Mouse (Mus musculus) liver, postnatal 0 days (tissue): Measurements from ENCODE around the gene Cisd3. TPM values are rescaled to one million over a fixed set of nuclear protein-coding genes. Genes with fewer than 3 reads are reported as not detected.

Experiments used
- ATAC-seq: fragments of 200-750 bp; cut with Nextera tagmentation; 2 replicates; pipeline ENCODE4 v1.8.0; 2017; ENCODE audit warnings: mild to moderate bottlenecking, moderate library complexity
- DNase-seq: peaks from one replicate; pipeline ENCODE4 v3.0.0-alpha.2; 2016
- H3K27ac ChIP-seq: fragments of 300-500 bp; sonication (generic); 2 replicates; pipeline ENCODE4 v1.5.1; 2014; ENCODE audit warnings: antibody characterized with exemption, moderate library complexity, mild to moderate bottlenecking, low read depth
- H3K27me3 ChIP-seq: fragments of 300-500 bp; sonication (generic); 2 replicates; pipeline ENCODE4 v1.6.1; 2014; ENCODE audit warnings: low read length, control low read depth, mixed read lengths; ENCODE audit not compliant: insufficient read depth
- H3K36me3 ChIP-seq: fragments of 300-500 bp; sonication (generic); replicated peaks from 2 replicates; pipeline ENCODE4 v1.6.1; 2014; ENCODE audit warnings: mild to moderate bottlenecking, control low read depth, low read length, moderate library complexity, mixed read lengths; ENCODE audit not compliant: insufficient read depth
- H3K4me1 ChIP-seq: fragments of 300-500 bp; sonication (generic); 2 replicates; pipeline ENCODE4 v1.6.1; 2014; ENCODE audit warnings: antibody characterized with exemption, mild to moderate bottlenecking, control low read depth; ENCODE audit not compliant: insufficient read depth
- H3K4me2 ChIP-seq: fragments of 300-500 bp; sonication (generic); 2 replicates; pipeline ENCODE4 v1.6.1; 2014; ENCODE audit warnings: low read depth, mild to moderate bottlenecking, low read length, moderate library complexity, mixed read lengths
- H3K4me3 ChIP-seq: fragments of 300-500 bp; sonication (generic); 2 replicates; pipeline ENCODE4 v1.5.1; 2014; ENCODE audit warnings: low read depth, low read length
- H3K9ac ChIP-seq: fragments of 300-500 bp; sonication (generic); replicated peaks from 2 replicates; pipeline ENCODE4 v1.6.1; 2014; ENCODE audit warnings: mild to moderate bottlenecking, moderate library complexity
- H3K9me3 ChIP-seq: fragments of 300-500 bp; sonication (generic); 2 replicates; pipeline ENCODE4 v1.6.1; 2016; ENCODE audit warnings: mild to moderate bottlenecking, control low read depth, low read length, mixed read lengths
- CTCF ChIP-seq: sonication (generic); IDR thresholded peaks from 2 replicates; pipeline ENCODE4 v1.5.1; 2016; ENCODE audit warnings: antibody characterized with exemption, low read depth
- EP300 ChIP-seq: IDR thresholded peaks from 2 replicates; pipeline ENCODE4 v1.6.1; 2016; ENCODE audit warnings: antibody characterized with exemption, low read depth, mild to moderate bottlenecking
- WGBS: fragments of 180-500 bp; shearing (Covaris S2); extraction: QIAGEN DNeasy Blood & Tissue Kit; methylation state at CpG from one replicate; pipeline ENCODE4 v1.1.7; 2014; ENCODE audit not compliant: insufficient replicate concordance; 5-methylcytosine and 5-hydroxymethylcytosine counted together
- polyA plus RNA-seq: library from polyadenylated mRNA; unstranded; fragments of >200 nt; fragmentation: Nextera tagmentation; extraction: Ambion mirVana; gene quantifications from 2 replicates; pipeline ENCODE4 v1.2.1, GENCODE M21; 2015

Cisd3 gene
- polyA plus RNA-seq, 1 experiment from 2014 or later: 54.6 TPM

GRCm38 (mm10) chr11:97658751-97659266 is 26.8 kb upstream of the Cisd3 start:
- peaks cover 27% of the 10 kb centered on the region for H3K27me3 ChIP-seq
- H3K9me3 ChIP-seq: no peaks in the 10 kb centered on the region
- H3K4me3 ChIP-seq: peak overlapping the region; percentile 69; the same call in 1 of the 2 replicates
- no peak for ATAC-seq
- peak overlapping the region; percentile 90 for H3K27ac ChIP-seq
- 43% methylated on average over 11 of the region's 11 CpGs for WGBS
- H3K4me2 ChIP-seq: peak overlapping the region; percentile 84
- H3K4me1 ChIP-seq: peaks cover 29% of the 10 kb centered on the region
- H3K9ac ChIP-seq: no peak overlapping the region
- no peak for TF ChIP-seq EP300
- no peak for TF ChIP-seq CTCF
- DNase-seq: no peak
- no peaks in the 10 kb centered on the region for H3K36me3 ChIP-seq

GRCm38 (mm10) chr11:97659267-97659989 is 26.2 kb upstream of the Cisd3 start:
- Histone ChIP-seq H3K27me3 (peaks cover 32% of the 10 kb centered on the region), H3K4me2 (peak overlapping the region; percentile 84), H3K9me3 (no peaks in the 10 kb centered on the region), H3K9ac (peak overlapping the region; percentile 76), H3K27ac (peak overlapping the region; percentile 90), H3K4me3 (peak overlapping the region; percentile 69), H3K4me1 (peaks cover 29% of the 10 kb centered on the region), H3K36me3 (no peaks in the 10 kb centered on the region)
- DNase-seq (peak; percentile 38), ATAC-seq (peak; percentile 12; the same call in 1 of the 2 replicates)
- WGBS: 3% methylated on average over 13 of the region's 13 CpGs
- no peak for TF ChIP-seq CTCF
- TF ChIP-seq EP300: no peak

- TF ChIP-seq EP300 (no peak), CTCF (no peak)
These were observed 25.5 kb upstream of the Cisd3 start for GRCm38 (mm10) chr11:97659990-97660714.

GRCm38 (mm10) chr11:97660734-97661647 is 24.6 kb upstream of the Cisd3 start:
- H3K9ac ChIP-seq: peak overlapping the region; percentile 76; the same call in 1 of the 2 replicates
- peaks cover 37% of the 10 kb centered on the region for H3K27me3 ChIP-seq

More at GRCm38 (mm10) chr11:97659990-97660714, 25.5 kb upstream of the Cisd3 start:
- ATAC-seq (peak; percentile 83), DNase-seq (peak; percentile 84)
- H3K4me2 ChIP-seq: peak overlapping the region; percentile 84
- H3K36me3 ChIP-seq: no peaks in the 10 kb centered on the region
- H3K4me1 ChIP-seq: peaks cover 29% of the 10 kb centered on the region
- H3K4me3 ChIP-seq: peak overlapping the region; percentile 69
- H3K27ac ChIP-seq: peak overlapping the region; percentile 90
- peak overlapping the region; percentile 76 for H3K9ac ChIP-seq
- WGBS: 0% methylated on average over 70 of the region's 78 CpGs
- H3K27me3 ChIP-seq: peaks cover 37% of the 10 kb centered on the region
- no peaks in the 10 kb centered on the region for H3K9me3 ChIP-seq

GRCm38 (mm10) chr11:97661648-97662133 is 23.9 kb upstream of the Cisd3 start:
- Histone ChIP-seq H3K4me2 (peak overlapping the region; percentile 84), H3K36me3 (no peaks in the 10 kb centered on the region; the same call in 1 of the 2 replicates), H3K9me3 (no peaks in the 10 kb centered on the region), H3K9ac (no peak overlapping the region; the same call in 1 of the 2 replicates), H3K27ac (peak overlapping the region; percentile 39; the same call in 1 of the 2 replicates), H3K4me1 (peaks cover 29% of the 10 kb centered on the region), H3K27me3 (peaks cover 37% of the 10 kb centered on the region), H3K4me3 (peak overlapping the region; percentile 69)
- no peak for ATAC-seq
- 2% methylated on average over 14 of the region's 20 CpGs for WGBS
- TF ChIP-seq CTCF (no peak), EP300 (no peak)
- peak; percentile 31 for DNase-seq

More at GRCm38 (mm10) chr11:97660734-97661647, 24.6 kb upstream of the Cisd3 start:
- Histone ChIP-seq H3K4me3 (peak overlapping the region; percentile 69), H3K4me2 (peak overlapping the region; percentile 84), H3K4me1 (peaks cover 29% of the 10 kb centered on the region), H3K27ac (peak overlapping the region; percentile 90), H3K9me3 (no peaks in the 10 kb centered on the region), H3K36me3 (no peaks in the 10 kb centered on the region)
- DNase-seq (no peak), ATAC-seq (no peak)
- 4% methylated on average over 27 of the region's 27 CpGs for WGBS
- TF ChIP-seq EP300 (no peak), CTCF (no peak)
